Mouse (Mus musculus) stomach, postnatal 0 days (tissue): ENCODE results near the gene Avp.

Source experiments
- CTCF ChIP-seq: IDR thresholded peaks from 2 replicates; pipeline ENCODE4 v1.5.1; 2016; ENCODE audit warnings: antibody characterized with exemption, low read depth, mild to moderate bottlenecking, moderate library complexity
- EP300 ChIP-seq: optimal IDR thresholded peaks from 2 replicates; pipeline ENCODE3; 2016; ENCODE audit warnings: antibody characterized with exemption

- TF ChIP-seq CTCF, result no peak
- no peak for TF ChIP-seq EP300
Measured at GRCm38 (mm10) chr2:130575873-130576272, 6.5 kb downstream of the Avp start, which contains the start of gene Oxt.
